30 mouse cellular contexts compared by ENCODE assay signal in genomic region chr3:149503992-149504391, GRCm38 (mm10).
"Had no signal": no experiment of that assay in that cellular context is flagged by ENCODE, and none has a peak within 500 bp of the region (broad histone marks: within the 10 kb centered on the region; RNA-seq: fewer than 3 reads in every experiment).

No protein-coding gene starts in this region.

- H3K4me3 ChIP-seq: limb, embryonic 10.5 days; limb, embryonic 12.5 days; limb, embryonic 13.5 days; limb, embryonic 15.5 days; liver, embryonic 12.5 days; liver, embryonic 13.5 days; liver, embryonic 15.5 days; lung, embryonic 15.5 days; megakaryocyte, embryonic 14.5 days; midbrain, embryonic 10.5 days; midbrain, embryonic 12.5 days; midbrain, embryonic 13.5 days; midbrain, embryonic 15.5 days; myocyte; neural tube, embryonic 12.5 days had no signal

- H3K9me3 ChIP-seq: limb, embryonic 10.5 days; limb, embryonic 12.5 days; limb, embryonic 13.5 days; limb, embryonic 15.5 days; liver, embryonic 12.5 days; liver, embryonic 13.5 days; liver, embryonic 15.5 days; lung, embryonic 15.5 days; midbrain, embryonic 10.5 days; midbrain, embryonic 12.5 days; midbrain, embryonic 13.5 days; midbrain, embryonic 15.5 days; neural tube, embryonic 12.5 days had no signal

- H3K27me3 ChIP-seq: limb, embryonic 12.5 days; limb, embryonic 13.5 days; limb, embryonic 15.5 days; liver, embryonic 12.5 days; liver, embryonic 13.5 days; liver, embryonic 15.5 days; lung, embryonic 15.5 days; megakaryocyte, embryonic 14.5 days; midbrain, embryonic 15.5 days; neural tube, embryonic 12.5 days had no signal

- DNase-seq: left cerebral cortex, postnatal 4 days; liver; liver, embryonic 13.5 days; liver, postnatal 0 days; lung, adult 18-20 months; lung, adult 2 months; lung, embryonic 14.5 days; lung, postnatal 10 days; lung, postnatal 14 days; lung, postnatal 36 days; lung, postnatal 4 days; midbrain, embryonic 14.5 days had no signal

- H3K9ac ChIP-seq: limb, embryonic 12.5 days; limb, embryonic 13.5 days; limb, embryonic 15.5 days; liver, embryonic 12.5 days; liver, embryonic 13.5 days; liver, embryonic 14.5 days; liver, embryonic 15.5 days; liver, postnatal 0 days; lung, embryonic 14.5 days; lung, embryonic 15.5 days; midbrain, embryonic 12.5 days; midbrain, embryonic 13.5 days; midbrain, embryonic 15.5 days; neural tube, embryonic 12.5 days had no signal

- H3K4me1 ChIP-seq: limb, embryonic 10.5 days; limb, embryonic 12.5 days; limb, embryonic 13.5 days; limb, embryonic 15.5 days; liver, embryonic 12.5 days; liver, embryonic 13.5 days; liver, embryonic 15.5 days; lung, embryonic 15.5 days; megakaryocyte, embryonic 14.5 days; midbrain, embryonic 10.5 days; midbrain, embryonic 12.5 days; midbrain, embryonic 13.5 days; midbrain, embryonic 15.5 days; neural tube, embryonic 12.5 days had no signal

- H3K36me3 ChIP-seq: limb, embryonic 10.5 days; limb, embryonic 12.5 days; limb, embryonic 13.5 days; limb, embryonic 15.5 days; liver, embryonic 12.5 days; liver, embryonic 13.5 days; liver, embryonic 15.5 days; lung, embryonic 15.5 days; midbrain, embryonic 10.5 days; midbrain, embryonic 12.5 days; midbrain, embryonic 13.5 days; midbrain, embryonic 15.5 days; neural tube, embryonic 12.5 days had no signal

- H3K27ac ChIP-seq: limb, embryonic 10.5 days; limb, embryonic 12.5 days; limb, embryonic 13.5 days; limb, embryonic 15.5 days; liver, embryonic 12.5 days; liver, embryonic 13.5 days; liver, embryonic 14.5 days; liver, embryonic 15.5 days; lung, embryonic 15.5 days; macrophage; midbrain, embryonic 10.5 days; midbrain, embryonic 12.5 days; midbrain, embryonic 13.5 days; midbrain, embryonic 15.5 days; neural tube, embryonic 12.5 days had no signal

- H3K4me2 ChIP-seq: limb, embryonic 12.5 days; limb, embryonic 13.5 days; limb, embryonic 15.5 days; liver, embryonic 11.5 days; liver, embryonic 12.5 days; liver, embryonic 13.5 days; liver, embryonic 15.5 days; lung, embryonic 14.5 days; lung, embryonic 15.5 days; midbrain, embryonic 11.5 days; midbrain, embryonic 12.5 days; midbrain, embryonic 13.5 days; midbrain, embryonic 15.5 days; neural tube, embryonic 12.5 days had no signal
